Mouse (Mus musculus): ENCODE measurements around the gene Vps45. TPM values are rescaled to one million over a fixed set of nuclear protein-coding genes. Genes with fewer than 3 reads are reported as not detected.

Vps45 gene
- polyA plus RNA-seq, 1 experiment from 2014 or later, result 20.4 TPM

- Histone ChIP-seq H3K4me1 (ENCODE audit: control insufficient read depth, insufficient read depth, low read length) (no peaks in the 10 kb centered on the region), H3K9ac (ENCODE audit: low read depth, low read length) (no peak overlapping the region), H3K4me2 (no peak overlapping the region), H3K9me3 (replicated peaks; ENCODE audit: control insufficient read depth, low read length) (no peaks in the 10 kb centered on the region), H3K4me3 (ENCODE audit: low read depth, low read length) (no peak overlapping the region), H3K36me3 (ENCODE audit: control insufficient read depth, insufficient read depth, low read length) (no peaks in the 10 kb centered on the region), H3K27me3 (ENCODE audit: control insufficient read depth, insufficient read depth, low read length) (no peaks in the 10 kb centered on the region), H3K27ac (ENCODE audit: low read depth, low read length) (no peak overlapping the region)
- 88% methylated on average over 6 of the region's 6 CpGs for WGBS (ENCODE audit: insufficient replicate concordance)
- ATAC-seq (replicated peaks; ENCODE audit: insufficient number of reproducible peaks, low FRiP score, low TSS enrichment), result no peak
Observed at GRCm38 (mm10) chr3:96069046-96069445, 10.8 kb upstream of the Vps45 start.

GRCm38 (mm10) chr3:96066741-96067140, 8.5 kb upstream of the Vps45 start:
- no peak for ATAC-seq (replicated peaks; ENCODE audit: insufficient number of reproducible peaks, low FRiP score, low TSS enrichment)
- Histone ChIP-seq H3K4me3 (ENCODE audit: low read depth, low read length) (no peak overlapping the region), H3K9me3 (replicated peaks; ENCODE audit: control insufficient read depth, low read length) (no peaks in the 10 kb centered on the region), H3K9ac (ENCODE audit: low read depth, low read length) (no peak overlapping the region), H3K4me1 (ENCODE audit: control insufficient read depth, insufficient read depth, low read length) (no peaks in the 10 kb centered on the region), H3K27me3 (ENCODE audit: control insufficient read depth, insufficient read depth, low read length) (no peaks in the 10 kb centered on the region), H3K36me3 (ENCODE audit: control insufficient read depth, insufficient read depth, low read length) (no peaks in the 10 kb centered on the region), H3K4me2 (no peak overlapping the region), H3K27ac (ENCODE audit: low read depth, low read length) (no peak overlapping the region)
- 83% methylated on average over 5 of the region's 5 CpGs for WGBS (ENCODE audit: insufficient replicate concordance)

- 36% methylated on average over 20 of the region's 20 CpGs for WGBS (ENCODE audit: insufficient replicate concordance)
Observed at GRCm38 (mm10) chr3:96065754-96066375, 7.6 kb upstream of the Vps45 start.

GRCm38 (mm10) chr3:96065147-96065546, 6.9 kb upstream of the Vps45 start:
- Histone ChIP-seq H3K9me3 (replicated peaks; ENCODE audit: control insufficient read depth, low read length) (no peaks in the 10 kb centered on the region), H3K36me3 (ENCODE audit: control insufficient read depth, insufficient read depth, low read length) (no peaks in the 10 kb centered on the region), H3K4me2 (no peak overlapping the region), H3K9ac (ENCODE audit: low read depth, low read length) (no peak overlapping the region), H3K27ac (ENCODE audit: low read depth, low read length) (no peak overlapping the region), H3K4me1 (ENCODE audit: control insufficient read depth, insufficient read depth, low read length) (no peaks in the 10 kb centered on the region), H3K4me3 (ENCODE audit: low read depth, low read length) (no peak overlapping the region), H3K27me3 (ENCODE audit: control insufficient read depth, insufficient read depth, low read length) (no peaks in the 10 kb centered on the region)
- ATAC-seq (replicated peaks; ENCODE audit: insufficient number of reproducible peaks, low FRiP score, low TSS enrichment), result no peak
- 41% methylated on average over 4 of the region's 4 CpGs for WGBS (ENCODE audit: insufficient replicate concordance)

More at GRCm38 (mm10) chr3:96065754-96066375, 7.6 kb upstream of the Vps45 start:
- ATAC-seq (replicated peaks; ENCODE audit: insufficient number of reproducible peaks, low FRiP score, low TSS enrichment), result no peak
- Histone ChIP-seq H3K9me3 (replicated peaks; ENCODE audit: control insufficient read depth, low read length) (no peaks in the 10 kb centered on the region), H3K27me3 (ENCODE audit: control insufficient read depth, insufficient read depth, low read length) (no peaks in the 10 kb centered on the region), H3K9ac (ENCODE audit: low read depth, low read length) (no peak overlapping the region), H3K36me3 (ENCODE audit: control insufficient read depth, insufficient read depth, low read length) (no peaks in the 10 kb centered on the region), H3K4me2 (peak overlapping the region; percentile 45), H3K4me1 (ENCODE audit: control insufficient read depth, insufficient read depth, low read length) (no peaks in the 10 kb centered on the region), H3K27ac (ENCODE audit: low read depth, low read length) (no peak overlapping the region), H3K4me3 (ENCODE audit: low read depth, low read length) (0 out of 2 replicates have a peak overlapping the region, but pooled peaks have one; percentile 10)

GRCm38 (mm10) chr3:96064217-96064616, 6.0 kb upstream of the Vps45 start:
- H3K9me3 ChIP-seq (replicated peaks; ENCODE audit: control insufficient read depth, low read length), result no peaks in the 10 kb centered on the region
- no peaks in the 10 kb centered on the region for H3K27me3 ChIP-seq (ENCODE audit: control insufficient read depth, insufficient read depth, low read length)
- no peak overlapping the region for H3K27ac ChIP-seq (ENCODE audit: low read depth, low read length)
- no peaks in the 10 kb centered on the region for H3K36me3 ChIP-seq (ENCODE audit: control insufficient read depth, insufficient read depth, low read length)
- no peak for ATAC-seq (replicated peaks; ENCODE audit: insufficient number of reproducible peaks, low FRiP score, low TSS enrichment)
- no peak overlapping the region for H3K9ac ChIP-seq (ENCODE audit: low read depth, low read length)
- no peak overlapping the region for H3K4me2 ChIP-seq
- WGBS (ENCODE audit: insufficient replicate concordance), result 80% methylated on average over 3 of the region's 3 CpGs
- no peak overlapping the region for H3K4me3 ChIP-seq (ENCODE audit: low read depth, low read length)
- no peaks in the 10 kb centered on the region for H3K4me1 ChIP-seq (ENCODE audit: control insufficient read depth, insufficient read depth, low read length)

GRCm38 (mm10) chr3:96063299-96063698, 5.0 kb upstream of the Vps45 start:
- 68% methylated on average over 2 of the region's 2 CpGs for WGBS (ENCODE audit: insufficient replicate concordance)
- H3K27ac ChIP-seq (ENCODE audit: low read depth, low read length), result no peak overlapping the region
- H3K4me2 ChIP-seq, result no peak overlapping the region
- no peaks in the 10 kb centered on the region for H3K4me1 ChIP-seq (ENCODE audit: control insufficient read depth, insufficient read depth, low read length)
- H3K27me3 ChIP-seq (ENCODE audit: control insufficient read depth, insufficient read depth, low read length), result no peaks in the 10 kb centered on the region
- no peaks in the 10 kb centered on the region for H3K9me3 ChIP-seq (replicated peaks; ENCODE audit: control insufficient read depth, low read length)
- no peak for ATAC-seq (replicated peaks; ENCODE audit: insufficient number of reproducible peaks, low FRiP score, low TSS enrichment)
- H3K36me3 ChIP-seq (ENCODE audit: control insufficient read depth, insufficient read depth, low read length), result no peaks in the 10 kb centered on the region
- H3K9ac ChIP-seq (ENCODE audit: low read depth, low read length), result no peak overlapping the region
- no peak overlapping the region for H3K4me3 ChIP-seq (ENCODE audit: low read depth, low read length)

GRCm38 (mm10) chr3:96060146-96060545, 1.9 kb upstream of the Vps45 start:
- Histone ChIP-seq H3K4me3 (ENCODE audit: low read depth, low read length) (no peak overlapping the region), H3K4me2 (no peak overlapping the region), H3K27me3 (ENCODE audit: control insufficient read depth, insufficient read depth, low read length) (no peaks in the 10 kb centered on the region), H3K9ac (ENCODE audit: low read depth, low read length) (no peak overlapping the region), H3K27ac (ENCODE audit: low read depth, low read length) (no peak overlapping the region), H3K4me1 (ENCODE audit: control insufficient read depth, insufficient read depth, low read length) (0 out of 2 replicates have a peak, but pooled peaks cover 3% of the 10 kb centered on the region), H3K9me3 (replicated peaks; ENCODE audit: control insufficient read depth, low read length) (no peaks in the 10 kb centered on the region), H3K36me3 (ENCODE audit: control insufficient read depth, insufficient read depth, low read length) (no peaks in the 10 kb centered on the region)
- ATAC-seq (replicated peaks; ENCODE audit: insufficient number of reproducible peaks, low FRiP score, low TSS enrichment), result no peak
- 75% methylated on average over 1 of the region's 1 CpGs for WGBS (ENCODE audit: insufficient replicate concordance)

GRCm38 (mm10) chr3:96057747-96058204, 490 bp downstream of the Vps45 start:
- ATAC-seq (replicated peaks; ENCODE audit: insufficient number of reproducible peaks, low FRiP score, low TSS enrichment), result peak; percentile 88
- H3K9me3 ChIP-seq (replicated peaks; ENCODE audit: control insufficient read depth, low read length), result no peaks in the 10 kb centered on the region

GRCm38 (mm10) chr3:96056031-96056430, 2.2 kb downstream of the Vps45 start:
- H3K9me3 ChIP-seq (replicated peaks; ENCODE audit: control insufficient read depth, low read length), result no peaks in the 10 kb centered on the region
- H3K4me3 ChIP-seq (ENCODE audit: low read depth, low read length), result no peak overlapping the region
- H3K9ac ChIP-seq (ENCODE audit: low read depth, low read length), result no peak overlapping the region
- H3K27me3 ChIP-seq (ENCODE audit: control insufficient read depth, insufficient read depth, low read length), result no peaks in the 10 kb centered on the region
- H3K27ac ChIP-seq (ENCODE audit: low read depth, low read length), result no peak overlapping the region
- H3K36me3 ChIP-seq (ENCODE audit: control insufficient read depth, insufficient read depth, low read length), result no peaks in the 10 kb centered on the region
- no peak for ATAC-seq (replicated peaks; ENCODE audit: insufficient number of reproducible peaks, low FRiP score, low TSS enrichment)
- no peak overlapping the region for H3K4me2 ChIP-seq
- H3K4me1 ChIP-seq (ENCODE audit: control insufficient read depth, insufficient read depth, low read length), result 0 out of 2 replicates have a peak, but pooled peaks cover 3% of the 10 kb centered on the region
- WGBS (ENCODE audit: insufficient replicate concordance), result 85% methylated on average over 4 of the region's 4 CpGs

More at GRCm38 (mm10) chr3:96057747-96058204, 490 bp downstream of the Vps45 start:
- peak overlapping the region; percentile 92 for H3K27ac ChIP-seq (ENCODE audit: low read depth, low read length)
- H3K36me3 ChIP-seq (ENCODE audit: control insufficient read depth, insufficient read depth, low read length), result no peaks in the 10 kb centered on the region
- 0 out of 2 replicates have a peak, but pooled peaks cover 3% of the 10 kb centered on the region for H3K4me1 ChIP-seq (ENCODE audit: control insufficient read depth, insufficient read depth, low read length)
- H3K9ac ChIP-seq (ENCODE audit: low read depth, low read length), result peak overlapping the region; percentile 78
- H3K4me2 ChIP-seq, result peak overlapping the region; percentile 88
- H3K27me3 ChIP-seq (ENCODE audit: control insufficient read depth, insufficient read depth, low read length), result no peaks in the 10 kb centered on the region
- under 1% methylated on average over 26 of the region's 26 CpGs for WGBS (ENCODE audit: insufficient replicate concordance)
- H3K4me3 ChIP-seq (ENCODE audit: low read depth, low read length), result peak overlapping the region; percentile 71

Data from heart, embryonic 11.5 days (tissue).